Mouse (Mus musculus): ENCODE results near the gene Vti1a.

Gene Vti1a

DNA sequence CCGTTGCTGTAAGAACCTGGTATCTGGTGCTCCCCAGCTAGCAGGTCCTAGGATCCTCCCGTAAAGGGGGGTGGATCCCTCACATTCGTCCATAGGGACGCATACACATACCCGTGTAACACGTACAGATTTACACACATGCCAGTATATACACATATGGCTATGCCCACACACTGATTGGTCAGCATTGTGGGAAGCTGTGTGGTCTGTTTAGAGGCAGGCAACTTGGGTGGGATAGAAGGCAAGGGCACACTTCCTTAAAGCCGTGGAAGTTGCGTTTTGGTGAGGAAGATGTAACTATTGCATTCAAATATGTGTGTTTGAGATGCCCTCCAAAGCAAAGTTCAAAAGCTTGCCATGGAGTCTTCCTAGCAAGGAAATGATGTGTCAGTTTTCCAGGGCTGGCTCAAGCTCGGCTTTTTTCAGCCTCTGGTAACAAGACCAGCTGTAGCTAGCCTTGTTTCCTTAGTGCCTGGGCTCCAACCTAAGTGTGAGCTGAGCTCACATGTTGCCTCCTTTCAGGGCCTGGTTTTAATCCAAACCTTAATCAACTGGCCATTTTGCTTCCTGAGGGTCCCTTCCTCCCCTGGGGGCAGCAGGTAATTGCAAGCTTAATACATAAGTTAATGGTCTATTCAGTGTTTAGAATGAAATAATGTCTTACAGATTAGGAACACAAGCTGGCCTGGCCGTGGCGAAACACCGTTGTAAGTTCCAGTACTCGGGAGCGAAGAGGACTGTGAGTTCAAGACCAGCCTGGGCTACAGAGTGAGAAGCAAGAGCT lies 271.7 kb downstream of the Vti1a start:
- no peak for DNase-seq (ENCODE audit: low read depth)

DNA sequence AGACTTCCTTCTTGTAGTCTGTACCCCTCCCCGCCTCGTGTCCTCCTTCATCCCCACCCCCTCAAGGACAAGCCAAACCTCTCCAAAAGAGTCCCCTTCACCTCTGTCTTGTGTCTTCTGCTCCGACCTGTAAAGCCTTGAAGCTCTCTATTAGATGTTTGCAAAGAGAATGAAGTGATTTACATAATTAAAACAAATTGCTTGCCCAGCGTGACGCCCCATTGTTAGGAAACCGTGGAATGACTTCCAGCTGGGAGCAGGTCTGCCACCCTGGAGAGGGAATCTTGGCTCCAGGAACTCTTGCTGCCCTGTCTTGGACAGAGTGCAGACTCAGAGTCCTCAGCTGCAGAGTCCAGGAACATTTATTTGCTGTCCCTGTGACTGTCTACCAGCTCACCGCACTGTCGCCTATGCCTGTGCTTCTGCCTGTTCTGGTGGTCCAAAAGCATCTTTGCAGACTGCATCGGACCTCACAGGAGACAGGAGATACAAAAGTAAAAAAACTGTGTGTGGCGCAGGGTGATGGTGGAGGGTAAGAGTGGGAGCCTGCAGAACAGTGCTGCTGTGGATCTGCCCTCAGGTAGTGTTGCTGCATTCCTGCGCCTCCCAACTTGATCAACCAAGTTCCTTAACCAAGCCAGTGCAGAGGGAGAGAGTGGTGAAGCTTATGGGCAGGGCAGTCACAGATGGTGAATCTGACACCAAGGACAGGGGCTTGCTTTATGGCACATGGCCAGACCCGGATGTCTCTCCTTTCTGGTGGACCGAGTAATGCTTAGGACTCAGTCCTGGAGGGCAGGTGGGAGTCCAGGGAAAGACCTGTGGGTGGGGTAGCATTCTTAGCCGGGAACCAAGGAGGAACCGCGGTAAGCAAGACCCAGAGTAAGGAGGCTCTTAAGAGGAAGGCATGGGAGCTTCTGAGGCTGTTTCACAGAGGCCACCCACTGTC lies 273.1 kb downstream of the Vti1a start:
- DNase-seq (ENCODE audit: low read depth), result no peak

DNA sequence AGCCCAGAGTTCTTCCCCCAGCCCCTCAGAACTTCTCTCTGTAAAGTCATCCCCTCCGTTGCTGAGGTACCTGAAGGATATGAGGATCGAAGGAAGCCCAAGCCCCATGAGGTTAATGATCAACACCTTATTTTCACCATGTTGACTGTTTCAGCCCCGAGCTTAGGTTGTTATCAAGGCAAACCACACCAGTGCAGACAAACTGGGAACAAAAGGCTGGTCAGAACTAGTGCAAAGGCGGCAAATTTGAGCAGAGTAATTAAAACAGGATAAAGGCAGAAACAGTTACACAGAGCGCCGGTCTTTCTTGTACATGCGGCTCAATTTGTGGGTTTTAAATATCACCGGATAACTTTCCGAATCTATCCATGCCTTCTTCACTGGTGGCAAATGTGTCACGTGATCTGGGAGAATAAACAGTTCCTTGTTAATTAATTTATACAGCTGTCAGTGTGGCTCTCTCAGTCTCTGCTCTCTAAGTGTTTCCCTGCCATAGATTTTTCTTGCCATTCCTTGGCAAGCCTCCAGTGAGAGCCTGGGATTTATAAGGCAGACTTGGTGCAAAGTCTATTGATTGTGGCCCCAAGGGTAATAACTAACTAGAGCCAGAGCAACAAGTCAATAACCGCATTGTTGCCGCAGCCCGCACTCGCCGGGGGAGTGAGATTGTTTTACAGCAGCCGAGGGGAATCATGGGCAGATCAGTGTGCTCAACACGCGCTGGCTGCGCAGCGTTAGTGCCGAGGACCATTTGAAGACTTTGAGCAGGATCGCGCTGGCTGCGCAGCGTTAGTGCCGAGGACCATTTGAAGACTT lies 277.0 kb downstream of the Vti1a start:
- DNase-seq (ENCODE audit: low read depth), result peak; percentile 46

DNA sequence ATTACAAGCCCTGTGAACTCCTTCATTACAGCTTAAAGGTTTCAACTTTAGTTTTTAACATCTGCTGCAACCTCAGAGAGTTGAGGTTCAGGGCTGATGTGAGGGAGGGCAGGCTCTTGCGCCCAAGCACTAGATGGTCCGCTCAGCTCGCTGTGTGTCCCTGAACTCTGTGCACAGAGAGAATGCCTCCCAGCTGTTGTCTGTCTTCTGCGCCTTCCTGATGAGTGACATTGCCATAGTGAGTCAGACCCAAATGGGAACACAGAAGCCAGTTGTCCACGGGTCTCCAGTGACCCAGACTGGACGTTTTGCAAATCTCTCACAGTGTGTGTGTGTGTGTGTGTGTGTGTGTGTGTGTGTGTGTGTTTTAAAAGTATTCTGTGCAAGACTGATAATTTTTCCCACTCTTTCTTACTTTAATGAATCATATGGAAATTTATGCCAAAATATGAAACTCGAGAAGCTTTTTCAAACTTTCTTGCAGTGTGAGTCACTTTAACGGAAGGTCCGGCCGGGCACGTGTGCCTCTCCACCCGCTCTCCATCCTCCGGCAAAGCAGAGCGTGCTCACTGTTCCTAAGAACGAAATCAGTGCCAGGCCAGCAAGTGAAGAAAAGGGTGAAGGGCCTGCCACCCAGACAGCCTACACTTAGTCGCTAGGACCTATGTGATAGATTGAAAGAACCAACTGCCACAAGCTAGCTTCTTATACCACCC lies 277.8 kb downstream of the Vti1a start:
- peak; percentile 84 for DNase-seq (ENCODE audit: low read depth)

DNA sequence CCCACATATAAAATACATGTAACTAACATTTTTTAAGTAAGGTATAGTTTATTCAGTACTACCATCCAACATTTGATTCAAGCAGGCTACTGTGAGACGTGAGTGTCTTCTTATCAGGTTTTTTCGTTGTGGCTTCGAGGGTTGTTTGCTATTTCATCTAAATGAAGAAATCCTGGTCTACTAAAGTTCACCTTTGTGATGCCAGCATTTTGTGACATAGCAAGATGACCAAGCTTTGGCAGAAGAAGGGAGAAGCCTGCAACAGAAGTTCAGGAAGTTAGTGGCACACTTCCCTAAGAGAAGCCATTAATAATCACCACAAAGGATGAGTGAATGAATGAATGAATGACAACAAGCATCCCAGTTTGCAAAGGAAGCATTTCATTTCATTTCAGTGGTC lies 278.4 kb downstream of the Vti1a start:
- DNase-seq (ENCODE audit: low read depth), result no peak

DNA sequence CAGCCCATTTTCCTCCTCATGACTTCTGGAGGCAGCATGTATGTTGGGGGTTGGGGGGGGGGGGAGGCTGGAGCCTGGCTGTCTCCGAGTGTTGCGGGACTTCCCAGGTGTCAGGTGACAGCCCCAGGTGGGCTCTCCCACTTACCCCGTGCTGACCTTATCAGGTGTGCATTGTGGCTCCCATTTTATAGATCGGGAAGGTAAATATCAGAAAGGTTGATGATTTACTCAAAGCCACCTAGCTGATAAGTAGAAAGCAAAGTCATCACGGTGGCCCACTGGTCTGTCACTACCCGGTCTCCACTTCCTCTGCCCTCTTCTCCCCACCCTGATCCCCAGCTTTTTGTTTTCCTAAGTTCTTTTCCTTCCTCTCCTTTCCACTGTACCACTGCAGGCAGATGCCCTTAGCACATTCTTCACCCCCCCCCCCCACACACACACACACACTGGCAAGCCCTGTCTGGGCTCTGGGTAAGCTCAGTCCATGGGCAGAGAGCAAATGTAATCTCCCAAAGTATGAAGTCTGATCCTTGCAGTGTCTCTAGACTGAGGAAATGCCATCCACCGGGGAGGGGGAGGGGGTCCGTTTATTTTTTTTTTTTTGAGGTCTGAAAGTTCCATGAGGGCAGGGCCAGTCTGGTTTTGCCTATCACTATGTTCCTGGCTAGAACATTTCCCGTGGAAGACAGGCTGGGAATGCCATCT lies 280.0 kb downstream of the Vti1a start:
- DNase-seq (ENCODE audit: low read depth), result no peak

DNA sequence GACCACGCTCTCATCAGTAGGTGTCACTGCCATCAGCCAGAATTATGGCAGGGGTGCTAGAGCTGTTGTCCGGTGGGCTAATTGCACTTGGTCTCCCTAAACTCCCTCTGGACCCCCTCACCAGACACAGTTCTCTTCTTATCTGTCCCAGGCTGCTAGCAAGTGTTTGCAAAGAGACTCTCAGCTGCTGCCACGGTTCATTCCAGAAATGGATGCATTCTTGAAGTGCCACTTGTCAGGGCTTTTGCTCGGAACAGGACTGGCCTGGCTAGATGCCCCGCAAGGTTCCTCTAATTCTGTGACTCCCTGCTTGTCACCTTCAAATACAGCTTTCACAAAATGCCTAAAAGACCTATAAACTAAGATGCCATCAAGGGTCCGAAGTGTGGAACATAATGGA lies 280.7 kb downstream of the Vti1a start:
- no peak for DNase-seq (ENCODE audit: low read depth)

DNA sequence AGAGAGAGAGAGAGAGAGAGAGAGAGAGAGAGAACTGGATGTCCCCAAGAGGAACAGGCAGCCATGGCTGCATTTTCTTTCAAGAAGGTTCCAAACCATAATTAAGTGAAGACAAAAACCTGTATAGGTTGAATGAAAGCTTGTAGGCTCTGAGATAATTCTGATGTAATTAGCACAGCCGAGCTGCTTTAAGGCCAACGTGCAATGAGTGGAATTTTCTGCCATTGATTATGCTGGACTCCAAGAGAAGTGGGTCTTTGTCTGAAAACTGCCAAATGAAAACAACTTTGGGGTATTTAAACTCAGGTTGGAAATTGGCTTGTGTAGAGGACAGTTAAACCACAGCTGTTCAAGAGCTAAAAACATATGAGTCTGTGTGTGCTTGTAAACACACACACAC lies 281.2 kb downstream of the Vti1a start:
- no peak for DNase-seq (ENCODE audit: low read depth)

DNA sequence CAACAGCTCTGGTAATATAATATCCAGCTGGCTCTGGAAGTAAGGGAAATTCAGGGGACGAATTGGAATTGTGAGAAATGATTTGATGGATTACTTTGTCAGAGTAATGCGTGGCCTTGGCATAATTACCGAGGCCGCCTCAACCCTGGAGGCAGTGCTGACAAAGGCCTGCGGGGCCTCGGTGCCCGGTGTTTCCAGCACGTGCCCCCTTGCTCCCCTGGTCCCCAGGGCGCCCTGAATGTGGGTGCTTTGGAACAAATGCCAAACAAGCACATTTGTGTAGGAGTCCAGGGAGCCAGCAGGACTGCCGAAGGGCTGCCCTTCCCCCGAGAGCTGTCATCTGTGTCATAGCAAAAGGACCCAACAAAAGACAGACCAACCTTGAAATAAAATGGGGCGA lies 281.9 kb downstream of the Vti1a start:
- DNase-seq (ENCODE audit: low read depth), result peak; percentile 43

DNA sequence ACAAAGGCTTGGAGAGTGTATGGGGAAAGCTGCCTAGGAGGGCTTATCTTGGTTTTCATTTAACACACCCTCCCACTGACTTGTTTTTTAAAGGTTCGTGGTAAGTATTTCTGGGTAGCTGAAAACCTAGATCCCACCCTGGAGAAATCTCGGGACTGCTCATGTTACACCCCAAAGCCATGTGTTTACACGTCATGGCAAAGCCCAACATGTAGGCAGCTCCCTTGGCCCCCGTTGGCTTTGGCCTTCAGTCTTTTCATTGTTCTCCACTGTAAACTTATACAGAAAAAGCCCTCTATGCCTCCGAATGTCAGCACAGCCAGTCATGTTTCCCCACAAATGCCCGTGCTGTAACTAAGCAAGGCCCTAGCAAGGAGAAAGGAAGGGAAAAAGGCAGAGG lies 283.0 kb downstream of the Vti1a start:
- DNase-seq (ENCODE audit: low read depth), result no peak

DNA sequence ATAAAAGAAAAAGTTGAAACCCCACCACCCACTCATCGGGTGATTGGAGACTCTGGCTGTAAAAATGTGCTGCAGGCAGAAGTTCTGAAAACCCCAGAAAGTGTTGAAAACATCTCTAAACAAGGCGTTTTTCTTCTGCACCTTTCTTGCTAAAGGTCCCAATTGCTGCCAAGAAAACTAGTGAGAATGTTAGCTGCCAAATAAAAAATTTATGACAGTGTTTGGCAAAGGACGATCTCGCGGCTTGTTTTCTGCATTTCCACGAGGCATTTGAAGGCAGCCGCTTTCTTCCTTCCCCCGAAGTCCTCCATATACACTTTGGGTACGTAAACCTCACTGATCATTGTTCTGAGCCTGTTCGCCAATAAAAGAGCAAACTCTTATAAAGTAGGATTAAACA lies 291.6 kb downstream of the Vti1a start:
- DNase-seq (ENCODE audit: low read depth), result peak; percentile 69

DNA sequence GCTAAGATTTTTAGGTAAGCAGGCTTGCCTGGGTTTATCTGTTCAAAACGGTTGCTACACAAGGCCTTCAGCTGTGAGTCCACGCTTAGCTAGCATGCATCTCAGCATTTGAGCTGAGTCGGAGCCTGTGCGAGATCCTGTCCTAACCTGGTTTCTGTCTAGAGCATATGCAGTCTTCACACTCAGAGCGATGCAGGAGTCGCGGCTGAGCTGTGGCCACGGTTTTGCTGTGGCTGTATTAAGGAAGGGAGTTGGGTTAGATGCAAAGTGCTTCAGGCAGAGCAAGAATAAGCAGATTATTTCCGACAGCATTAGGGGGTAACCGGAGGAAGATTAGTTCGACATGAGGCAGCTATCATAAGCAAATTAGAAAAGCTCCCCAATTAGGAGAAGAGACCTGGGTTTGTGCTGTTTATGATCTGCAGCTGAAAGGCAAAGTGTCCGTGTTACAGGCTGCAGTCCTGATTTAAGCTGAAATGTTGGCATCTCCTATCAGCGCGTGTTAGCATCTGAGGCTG lies 292.8 kb downstream of the Vti1a start:
- no peak for DNase-seq (ENCODE audit: low read depth)

DNA sequence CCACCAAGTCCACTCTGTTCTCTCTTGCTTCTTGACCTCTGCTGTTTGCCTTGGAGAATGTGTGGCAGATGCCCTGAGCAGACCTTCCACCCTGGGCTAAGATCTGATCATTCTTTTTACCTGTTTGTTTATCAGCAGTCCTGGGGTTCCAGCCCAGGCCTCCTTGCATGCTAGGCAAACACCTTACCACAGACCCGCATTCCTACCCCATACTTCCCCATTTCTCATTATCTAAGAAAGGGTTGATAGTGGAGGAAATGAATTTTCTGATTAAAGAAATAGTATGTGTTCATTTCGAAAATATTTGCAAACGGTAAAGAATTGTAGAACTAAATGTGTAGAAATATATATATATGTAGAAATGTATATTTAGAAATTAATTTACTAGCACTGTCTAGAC lies 293.7 kb downstream of the Vti1a start:
- DNase-seq (ENCODE audit: low read depth), result no peak

DNA sequence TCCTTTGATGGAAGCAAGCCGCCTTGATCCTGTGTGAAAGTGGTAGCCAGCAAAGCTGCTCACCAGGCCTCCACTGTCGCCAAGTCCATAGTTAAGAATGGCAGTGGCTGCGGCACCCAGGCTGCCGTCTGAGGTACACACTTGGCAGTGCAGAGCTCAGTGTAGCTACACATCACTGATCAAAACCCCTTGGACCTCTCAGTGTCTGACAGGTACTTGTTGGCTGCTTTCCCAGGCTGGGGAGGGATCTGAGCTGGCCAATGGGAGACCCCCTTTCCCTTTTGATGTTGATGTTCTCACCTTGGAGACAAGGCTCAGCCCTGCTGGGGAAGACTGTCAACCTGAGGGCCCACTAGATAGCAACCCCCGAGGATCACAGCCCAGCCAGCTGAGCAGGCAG lies 299.6 kb downstream of the Vti1a start:
- no peak for DNase-seq (ENCODE audit: low read depth)

DNA sequence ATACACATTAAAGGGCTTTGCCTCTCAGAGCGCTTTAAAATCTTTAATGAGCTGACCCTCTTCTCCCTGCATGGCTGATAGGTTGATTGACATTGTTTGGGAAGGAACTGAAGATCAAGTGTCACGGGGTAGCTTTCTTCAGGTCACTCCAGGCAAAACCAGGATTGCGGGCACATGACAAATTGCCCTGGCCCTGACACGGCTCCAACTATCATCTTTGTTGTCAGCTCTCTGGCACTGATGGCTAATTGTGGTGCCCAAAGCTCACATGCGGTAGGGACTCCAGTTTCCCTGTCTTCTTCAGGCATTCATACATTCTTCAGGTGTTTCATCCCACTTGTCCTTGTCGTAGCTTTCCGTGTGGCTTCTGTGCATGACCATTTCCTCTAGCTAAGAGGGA lies 300.2 kb downstream of the Vti1a start:
- DNase-seq (ENCODE audit: low read depth), result no peak

DNA sequence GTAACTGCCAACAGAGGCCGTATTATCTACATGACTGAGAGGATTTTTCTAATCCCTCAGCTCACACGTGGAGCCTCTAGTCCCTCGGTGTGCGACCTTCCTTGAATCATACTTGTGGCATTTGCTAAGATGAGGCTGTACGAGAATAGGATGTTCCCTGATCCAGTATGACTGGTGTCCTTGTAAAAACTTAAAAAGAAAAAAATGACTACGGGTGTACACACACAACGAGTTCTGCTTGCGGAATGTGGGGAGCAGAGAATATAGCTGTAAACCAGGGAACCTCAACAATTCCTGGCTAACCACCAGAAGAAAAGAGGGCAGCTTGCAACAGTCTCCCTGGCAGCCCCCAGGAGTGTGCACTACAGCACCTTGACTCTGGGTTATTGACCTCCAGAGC lies 300.8 kb downstream of the Vti1a start:
- DNase-seq (ENCODE audit: low read depth), result peak; percentile 40

DNA sequence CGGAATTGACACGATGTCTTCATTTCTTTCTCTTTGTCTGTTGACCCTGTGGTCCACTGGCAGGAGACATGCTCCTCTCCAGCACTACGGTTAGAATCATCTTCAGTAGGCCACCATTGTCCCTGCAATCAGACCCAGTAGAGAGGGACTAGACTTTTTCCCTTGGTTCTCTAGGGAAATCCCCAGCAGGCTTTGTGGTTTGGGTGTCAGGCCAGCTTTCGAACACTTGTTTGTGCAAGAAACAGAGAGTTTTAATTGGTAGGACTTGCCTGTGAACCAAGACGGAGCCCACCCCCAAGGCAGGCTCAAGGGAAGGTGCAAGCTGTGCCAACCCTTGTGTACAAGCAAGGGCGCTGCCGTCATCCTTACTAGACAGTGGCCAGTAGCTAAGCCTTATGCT lies 302.5 kb downstream of the Vti1a start:
- no peak for DNase-seq (ENCODE audit: low read depth)

DNA sequence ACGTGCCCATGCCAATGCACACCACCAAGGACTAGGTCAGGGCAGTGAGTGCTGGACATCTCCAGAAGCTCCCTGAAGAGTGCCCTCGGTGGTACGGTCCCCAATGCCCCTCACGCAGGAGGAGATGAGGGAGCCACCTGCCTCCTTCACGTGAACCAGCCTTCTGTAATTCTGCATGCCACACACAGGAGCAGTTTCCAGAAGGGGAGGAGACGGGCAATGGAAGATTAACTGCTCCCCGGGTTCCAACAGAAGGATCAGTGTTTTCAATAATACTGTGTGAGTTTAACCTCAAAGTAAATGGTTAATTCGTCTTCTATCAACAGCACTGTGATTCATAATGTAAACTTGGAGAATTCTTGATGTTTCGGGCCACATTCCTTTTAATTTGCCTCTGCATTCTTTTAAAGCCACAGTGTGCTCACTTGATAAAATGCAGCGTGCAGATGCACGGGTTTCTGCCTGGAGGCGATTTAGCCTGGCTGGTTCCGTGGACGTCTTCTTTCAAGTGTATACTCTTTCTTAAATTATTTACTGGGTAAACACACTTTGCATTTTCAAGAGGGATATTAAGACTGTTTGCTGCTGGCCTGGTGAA lies 304.4 kb downstream of the Vti1a start:
- DNase-seq (ENCODE audit: low read depth), result peak; percentile 92

DNA sequence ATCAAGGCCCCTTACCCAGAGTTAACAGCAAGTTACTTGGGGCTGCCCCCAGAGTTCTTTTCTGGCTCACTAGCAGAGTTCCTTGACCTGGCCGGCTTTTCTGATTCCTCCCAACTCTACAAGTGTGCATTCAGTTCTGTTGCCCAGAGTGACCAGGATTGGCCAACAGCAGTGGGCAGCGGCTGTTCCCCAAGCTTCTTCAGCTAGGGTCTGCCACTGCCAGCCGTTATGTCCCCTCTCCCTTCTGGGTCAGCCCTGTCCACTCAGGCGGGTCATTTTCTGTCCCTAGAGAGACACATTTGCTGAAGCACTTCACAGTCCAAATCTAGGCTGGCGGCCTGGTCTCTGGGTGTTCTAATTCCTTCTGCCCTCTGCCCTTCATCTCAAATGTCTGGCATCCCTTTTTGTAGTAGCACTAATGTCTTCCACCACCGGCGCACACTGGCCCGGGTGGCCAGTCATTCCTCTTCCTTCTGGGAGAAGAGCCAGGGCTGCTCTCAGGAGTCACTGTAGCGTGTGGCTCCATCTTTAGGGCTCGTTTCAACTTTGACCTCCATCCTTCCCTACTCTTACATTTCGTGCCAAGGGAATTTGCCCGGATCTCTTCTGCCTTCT lies 305.0 kb downstream of the Vti1a start:
- peak; percentile 26 for DNase-seq (ENCODE audit: low read depth)

DNA sequence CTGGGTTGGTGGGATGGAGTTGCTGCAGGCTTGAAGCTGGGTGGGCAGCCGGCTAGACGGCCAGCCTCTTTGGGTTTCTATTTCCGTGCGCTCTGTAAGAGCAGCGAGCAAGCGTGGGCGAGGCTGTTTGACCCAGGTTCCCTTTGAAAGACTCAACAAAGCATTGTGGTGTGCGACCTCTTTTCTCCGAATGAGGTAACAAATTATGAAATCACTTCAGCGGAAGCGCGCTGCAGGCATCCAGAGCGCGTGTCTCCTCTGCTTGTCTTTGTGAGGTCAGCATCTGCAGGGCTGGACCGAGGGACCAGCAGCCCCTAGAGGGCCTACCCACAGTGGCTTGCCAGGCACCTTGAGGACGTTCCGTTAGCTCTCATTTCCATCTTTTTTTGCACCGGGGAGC lies 306.7 kb downstream of the Vti1a start:
- no peak for DNase-seq (ENCODE audit: low read depth)
